ENCODE assay signal across 10 mouse cellular contexts in genomic region chr19:28560801-28561696, GRCm38 (mm10).
A peak's percentile ranks its signal among the peaks of the same experiment; 100 is the strongest.
DNase-seq lines count a peak whose midpoint lies in the region; ATAC-seq lines count a peak whose summit lies in the region.
"Had no signal": no experiment of that assay in that cellular context is flagged by ENCODE, and none has a peak within 500 bp of the region (broad histone marks: within the 10 kb centered on the region; RNA-seq: fewer than 3 reads in every experiment).

No protein-coding gene starts in this region.

- H3K9ac ChIP-seq in heart, embryonic 11.5 days (ENCODE audit: low read depth, low read length): 0 out of 2 replicates have a peak overlapping the region, but pooled peaks have one; percentile 10
- H3K9ac ChIP-seq in heart, embryonic 12.5 days: no peak overlapping the region
- no peak overlapping the region for H3K9ac ChIP-seq in intestine, embryonic 16.5 days (ENCODE audit: low read depth, low read length)
- H3K9ac ChIP-seq: limb, embryonic 15.5 days had no signal

- WGBS in heart, embryonic 11.5 days (ENCODE audit: insufficient replicate concordance): 48% methylated on average over 8 of the region's 8 CpGs
- WGBS in heart, embryonic 12.5 days: 50% methylated on average over 8 of the region's 8 CpGs
- 31% methylated on average over 8 of the region's 8 CpGs for WGBS in intestine, embryonic 16.5 days

- DNase-seq in embryo, embryonic 9.5 days (ENCODE audit: extremely low spot score): peak; percentile 54
- DNase-seq in lung, postnatal 10 days: peak; percentile 11
- no peak for DNase-seq in frontal cortex, postnatal 25 days (ENCODE audit: low spot score in 2 of 2)
- DNase-seq in adrenal gland, postnatal 14 days: no peak
- DNase-seq: heart, adult 18-20 months had no signal

- H3K27me3 ChIP-seq in heart, embryonic 11.5 days (ENCODE audit: control insufficient read depth, insufficient read depth, low read length): no peaks in the 10 kb centered on the region
- no peaks in the 10 kb centered on the region for H3K27me3 ChIP-seq in heart, embryonic 12.5 days (replicated peaks)
- H3K27me3 ChIP-seq in intestine, embryonic 16.5 days (replicated peaks; ENCODE audit: control insufficient read depth, insufficient read depth, low read length): no peaks in the 10 kb centered on the region
- H3K27me3 ChIP-seq: limb, embryonic 15.5 days had no signal

- ATAC-seq in heart, embryonic 11.5 days (replicated peaks; ENCODE audit: insufficient number of reproducible peaks, low FRiP score, low TSS enrichment): no peak
- ATAC-seq in heart, embryonic 12.5 days (ENCODE audit: insufficient number of reproducible peaks, low FRiP score): no peak
- ATAC-seq in intestine, embryonic 16.5 days: peak; percentile 55; the same call in 1 of the 2 replicates
- no peak for ATAC-seq in inflammation-experienced regulatory T-cells, adult 6 months

- H3K4me1 ChIP-seq in heart, embryonic 11.5 days (ENCODE audit: control insufficient read depth, insufficient read depth, low read length): peaks cover 14% of the 10 kb centered on the region
- peaks cover 12% of the 10 kb centered on the region for H3K4me1 ChIP-seq in heart, embryonic 12.5 days (replicated peaks)
- H3K4me1 ChIP-seq in intestine, embryonic 16.5 days (ENCODE audit: control insufficient read depth, insufficient read depth, low read length): peaks cover 6% of the 10 kb centered on the region

- no peaks in the 10 kb centered on the region for H3K36me3 ChIP-seq in heart, embryonic 11.5 days (ENCODE audit: control insufficient read depth, insufficient read depth, low read length)
- no peaks in the 10 kb centered on the region for H3K36me3 ChIP-seq in heart, embryonic 12.5 days
- H3K36me3 ChIP-seq in intestine, embryonic 16.5 days (ENCODE audit: control insufficient read depth, insufficient read depth, low read length): no peaks in the 10 kb centered on the region
- H3K36me3 ChIP-seq: limb, embryonic 15.5 days had no signal

- H3K4me3 ChIP-seq in heart, embryonic 11.5 days (ENCODE audit: low read depth, low read length): no peak overlapping the region
- no peak overlapping the region for H3K4me3 ChIP-seq in heart, embryonic 12.5 days
- no peak overlapping the region for H3K4me3 ChIP-seq in intestine, embryonic 16.5 days (ENCODE audit: low read length)
- H3K4me3 ChIP-seq: limb, embryonic 15.5 days had no signal

- no peak overlapping the region for H3K27ac ChIP-seq in heart, embryonic 11.5 days (ENCODE audit: low read depth, low read length)
- no peak overlapping the region for H3K27ac ChIP-seq in heart, embryonic 12.5 days (ENCODE audit: poor library complexity, severe bottlenecking)
- H3K27ac ChIP-seq in intestine, embryonic 16.5 days (ENCODE audit: low read length): no peak overlapping the region
- H3K27ac ChIP-seq: limb, embryonic 15.5 days had no signal

- H3K9me3 ChIP-seq in heart, embryonic 11.5 days (replicated peaks; ENCODE audit: control insufficient read depth, low read length): no peaks in the 10 kb centered on the region
- H3K9me3 ChIP-seq in heart, embryonic 12.5 days (replicated peaks): no peaks in the 10 kb centered on the region
- no peaks in the 10 kb centered on the region for H3K9me3 ChIP-seq in intestine, embryonic 16.5 days (ENCODE audit: control insufficient read depth, low read length)
- H3K9me3 ChIP-seq: limb, embryonic 15.5 days had no signal

- no peak overlapping the region for H3K4me2 ChIP-seq in heart, embryonic 11.5 days
- H3K4me2 ChIP-seq in heart, embryonic 12.5 days: no peak overlapping the region
- no peak overlapping the region for H3K4me2 ChIP-seq in intestine, embryonic 16.5 days (ENCODE audit: low read depth, low read length)
- H3K4me2 ChIP-seq: limb, embryonic 15.5 days had no signal

Comparison
In these comparisons a context has a peak if more than half of its experiments do, and no peak if none do; other contexts are left out.
1. DNase-seq: peak in embryo, embryonic 9.5 days (single experiment) and lung, postnatal 10 days (single experiment); none in frontal cortex, postnatal 25 days (0 of 2) and adrenal gland, postnatal 14 days (single experiment).